Mouse (Mus musculus): ENCODE measurements at regions not wholly inside any gene's neighbourhood (a gene's known extent, or its start where the extent isn't known, plus 50 kb on each side); places are given as distances from the start of the nearest gene placed in this dataset.
A peak's percentile ranks its signal among the peaks of the same experiment; 100 is the strongest.

GRCm38 (mm10) chr2:124718985-124719384 is 348.9 kb upstream of the Slc24a5 start:
- H3K9ac ChIP-seq (replicated peaks; ENCODE audit: low read depth, low read length), result no peak overlapping the region
- WGBS, result 78% methylated on average over 9 of the region's 9 CpGs
- H3K4me1 ChIP-seq (ENCODE audit: control insufficient read depth, insufficient read depth, low read length), result no peaks in the 10 kb centered on the region
- no peaks in the 10 kb centered on the region for H3K27me3 ChIP-seq (ENCODE audit: control insufficient read depth, insufficient read depth, low read length)
- H3K36me3 ChIP-seq (ENCODE audit: control insufficient read depth, insufficient read depth, low read length), result no peaks in the 10 kb centered on the region
- H3K9me3 ChIP-seq (ENCODE audit: control insufficient read depth, low read length), result no peaks in the 10 kb centered on the region
- no peak overlapping the region for H3K4me2 ChIP-seq (ENCODE audit: low read depth, low read length)
- H3K27ac ChIP-seq (ENCODE audit: low read depth, low read length), result no peak overlapping the region
- ATAC-seq (ENCODE audit: low read depth), result no peak
- H3K4me3 ChIP-seq (ENCODE audit: low read depth, low read length), result no peak overlapping the region

DNA sequence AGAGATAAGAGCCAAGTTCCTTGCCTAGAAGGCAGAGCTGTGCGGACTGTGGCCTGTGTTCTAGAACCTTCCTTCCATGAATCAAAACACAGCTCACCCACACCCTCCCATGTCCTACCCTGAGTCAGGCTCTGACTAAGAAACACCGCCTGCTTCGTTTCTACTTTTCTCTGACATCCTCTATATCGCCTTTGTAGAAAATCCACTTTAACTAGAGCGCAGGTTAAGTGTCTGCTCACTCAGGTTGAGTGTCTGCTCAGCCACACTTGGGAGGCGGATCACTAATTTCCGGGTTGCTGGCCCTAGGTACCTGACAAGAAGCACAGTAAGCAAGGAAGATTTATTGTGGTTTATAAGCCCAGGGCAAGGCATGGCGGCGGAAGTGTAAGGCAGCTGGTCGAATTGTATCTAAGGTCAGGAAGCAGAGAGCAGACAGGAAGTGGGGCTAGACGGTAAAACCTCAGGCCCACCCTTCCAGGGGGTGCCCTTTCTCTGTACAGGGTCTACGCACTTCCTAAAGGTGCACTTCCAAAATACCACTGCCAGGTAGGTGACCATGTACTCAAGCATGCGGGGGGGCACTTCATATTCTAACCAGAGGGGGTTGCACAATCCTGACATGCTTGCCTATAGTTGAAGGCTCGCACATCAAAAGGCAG is 348.0 kb upstream of the Slc24a5 start:
- no peak for ATAC-seq (ENCODE audit: low read depth)
- H3K27ac ChIP-seq (ENCODE audit: low read depth, low read length), result 0 out of 2 replicates have a peak overlapping the region, but pooled peaks have one; percentile 44
- WGBS, result 68% methylated on average over 14 of the region's 14 CpGs

DNA sequence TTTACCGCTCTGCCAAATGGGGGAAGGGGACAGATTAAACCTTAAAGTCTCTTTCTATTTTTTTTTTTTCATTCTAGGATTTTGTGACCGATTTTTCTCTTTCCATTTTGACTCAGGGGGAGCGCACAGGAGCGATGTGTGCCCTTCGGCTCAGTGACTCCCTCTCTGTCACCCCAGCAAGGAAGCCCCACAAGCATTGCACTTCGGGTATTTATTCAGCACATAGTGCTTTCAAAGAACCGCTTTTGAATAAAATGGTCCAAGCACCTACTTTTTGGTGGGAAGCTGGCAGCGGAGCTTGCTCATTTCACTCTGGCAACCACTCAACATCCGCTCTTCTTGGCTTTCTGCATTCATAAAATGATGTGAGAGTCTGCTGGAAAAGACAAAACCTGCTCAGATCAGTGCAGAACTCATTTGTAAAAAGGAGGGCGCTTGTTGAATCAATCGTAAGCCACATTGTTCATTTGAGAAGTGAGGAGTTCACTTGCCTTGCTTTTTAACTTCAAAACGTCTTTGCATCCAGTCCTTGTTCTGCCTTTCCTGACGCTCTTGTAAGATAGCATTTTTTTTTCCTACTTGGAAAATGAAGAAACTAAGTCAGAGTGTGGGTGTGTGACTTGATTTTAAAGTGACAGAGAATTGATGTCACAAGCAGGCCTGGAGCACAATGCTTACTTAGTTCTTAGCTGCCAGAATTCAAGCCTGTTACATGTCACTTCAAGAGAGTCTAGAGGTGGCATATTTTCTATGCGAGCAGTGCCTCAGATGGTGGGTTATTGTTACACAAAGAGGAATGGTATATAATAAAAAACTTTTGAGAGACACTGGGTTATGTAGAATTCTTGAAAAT is 347.1 kb upstream of the Slc24a5 start:
- ATAC-seq (ENCODE audit: low read depth), result no peak
- no peak overlapping the region for H3K27ac ChIP-seq (ENCODE audit: low read depth, low read length)

More for the DNA sequence above, 348.0 kb upstream of the Slc24a5 start:
- H3K27me3 ChIP-seq (ENCODE audit: control insufficient read depth, insufficient read depth, low read length), result no peaks in the 10 kb centered on the region
- no peak overlapping the region for H3K9ac ChIP-seq (replicated peaks; ENCODE audit: low read depth, low read length)
- H3K9me3 ChIP-seq (ENCODE audit: control insufficient read depth, low read length), result no peaks in the 10 kb centered on the region
- H3K4me2 ChIP-seq (ENCODE audit: low read depth, low read length), result no peak overlapping the region
- peaks cover under 1% of the 10 kb centered on the region; the same call in 1 of the 2 replicates for H3K4me1 ChIP-seq (ENCODE audit: control insufficient read depth, insufficient read depth, low read length)
- H3K36me3 ChIP-seq (ENCODE audit: control insufficient read depth, insufficient read depth, low read length), result no peaks in the 10 kb centered on the region
- H3K4me3 ChIP-seq (ENCODE audit: low read depth, low read length), result no peak overlapping the region

GRCm38 (mm10) chr2:124724171-124724570 is 343.8 kb upstream of the Slc24a5 start:
- 54% methylated on average over 4 of the region's 4 CpGs for WGBS
- Histone ChIP-seq H3K4me2 (ENCODE audit: low read depth, low read length) (no peak overlapping the region), H3K36me3 (ENCODE audit: control insufficient read depth, insufficient read depth, low read length) (no peaks in the 10 kb centered on the region), H3K27me3 (ENCODE audit: control insufficient read depth, insufficient read depth, low read length) (no peaks in the 10 kb centered on the region), H3K9ac (replicated peaks; ENCODE audit: low read depth, low read length) (no peak overlapping the region), H3K9me3 (ENCODE audit: control insufficient read depth, low read length) (no peaks in the 10 kb centered on the region), H3K4me1 (ENCODE audit: control insufficient read depth, insufficient read depth, low read length) (peaks cover 6% of the 10 kb centered on the region), H3K27ac (ENCODE audit: low read depth, low read length) (no peak overlapping the region), H3K4me3 (ENCODE audit: low read depth, low read length) (no peak overlapping the region)
- ATAC-seq (ENCODE audit: low read depth), result no peak

More for the DNA sequence above, 347.1 kb upstream of the Slc24a5 start:
- Histone ChIP-seq H3K4me3 (ENCODE audit: low read depth, low read length) (no peak overlapping the region), H3K4me2 (ENCODE audit: low read depth, low read length) (no peak overlapping the region), H3K27me3 (ENCODE audit: control insufficient read depth, insufficient read depth, low read length) (no peaks in the 10 kb centered on the region), H3K9me3 (ENCODE audit: control insufficient read depth, low read length) (no peaks in the 10 kb centered on the region), H3K36me3 (ENCODE audit: control insufficient read depth, insufficient read depth, low read length) (no peaks in the 10 kb centered on the region), H3K4me1 (ENCODE audit: control insufficient read depth, insufficient read depth, low read length) (peaks cover 6% of the 10 kb centered on the region), H3K9ac (replicated peaks; ENCODE audit: low read depth, low read length) (no peak overlapping the region)
- WGBS, result 69% methylated on average over 14 of the region's 14 CpGs

DNA sequence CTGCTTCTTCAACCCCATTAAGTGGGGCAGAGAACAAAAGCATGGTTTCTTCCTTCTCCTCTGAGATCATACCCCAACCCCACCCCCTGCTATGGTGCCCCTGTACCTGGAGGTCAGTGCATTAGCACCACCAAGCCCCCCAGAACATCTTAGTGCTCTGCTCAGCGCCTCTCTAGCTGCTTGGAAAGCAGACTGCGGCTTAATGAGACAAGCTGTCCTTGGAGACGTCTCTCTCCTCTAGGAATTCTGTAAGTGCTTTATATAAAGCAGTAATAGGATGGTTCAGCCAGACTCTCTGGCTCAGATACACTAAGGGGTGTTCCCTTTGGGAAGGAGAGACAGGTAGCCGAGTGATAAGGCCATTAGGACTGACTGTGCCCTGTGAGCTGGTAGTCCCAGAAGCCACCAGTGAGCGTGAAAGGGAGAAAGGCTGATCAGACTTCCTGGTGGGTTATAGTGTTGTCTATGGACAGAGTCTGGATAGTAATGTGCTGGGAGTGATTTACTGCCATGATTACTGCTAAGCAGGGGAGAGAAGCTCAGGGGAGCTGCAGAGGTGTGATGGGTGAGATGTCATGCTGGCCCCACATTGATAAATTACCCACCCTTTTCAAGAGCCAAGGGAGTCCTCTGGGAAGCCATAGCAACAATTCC is 343.0 kb upstream of the Slc24a5 start:
- Histone ChIP-seq H3K9me3 (ENCODE audit: control insufficient read depth, low read length) (no peaks in the 10 kb centered on the region), H3K4me3 (ENCODE audit: low read depth, low read length) (no peak overlapping the region), H3K36me3 (ENCODE audit: control insufficient read depth, insufficient read depth, low read length) (no peaks in the 10 kb centered on the region), H3K4me2 (ENCODE audit: low read depth, low read length) (no peak overlapping the region), H3K9ac (replicated peaks; ENCODE audit: low read depth, low read length) (no peak overlapping the region), H3K4me1 (ENCODE audit: control insufficient read depth, insufficient read depth, low read length) (peaks cover 6% of the 10 kb centered on the region), H3K27ac (ENCODE audit: low read depth, low read length) (no peak overlapping the region), H3K27me3 (ENCODE audit: control insufficient read depth, insufficient read depth, low read length) (no peaks in the 10 kb centered on the region)
- peak; percentile 88 for ATAC-seq (ENCODE audit: low read depth)
- WGBS, result 26% methylated on average over 5 of the region's 5 CpGs

- WGBS, result 92% methylated on average over 5 of the region's 5 CpGs
- Histone ChIP-seq H3K36me3 (ENCODE audit: control insufficient read depth, insufficient read depth, low read length) (no peaks in the 10 kb centered on the region), H3K9me3 (ENCODE audit: control insufficient read depth, low read length) (no peaks in the 10 kb centered on the region), H3K4me3 (ENCODE audit: low read depth, low read length) (no peak overlapping the region), H3K4me2 (ENCODE audit: low read depth, low read length) (no peak overlapping the region), H3K27ac (ENCODE audit: low read depth, low read length) (no peak overlapping the region), H3K4me1 (ENCODE audit: control insufficient read depth, insufficient read depth, low read length) (peaks cover 6% of the 10 kb centered on the region), H3K9ac (replicated peaks; ENCODE audit: low read depth, low read length) (no peak overlapping the region), H3K27me3 (ENCODE audit: control insufficient read depth, insufficient read depth, low read length) (no peaks in the 10 kb centered on the region)
- ATAC-seq (ENCODE audit: low read depth), result no peak
These were observed 339.9 kb upstream of the Slc24a5 start for GRCm38 (mm10) chr2:124727979-124728378.

GRCm38 (mm10) chr2:124732593-124732992 is 335.3 kb upstream of the Slc24a5 start:
- Histone ChIP-seq H3K9ac (replicated peaks; ENCODE audit: low read depth, low read length) (no peak overlapping the region), H3K4me3 (ENCODE audit: low read depth, low read length) (no peak overlapping the region), H3K4me1 (ENCODE audit: control insufficient read depth, insufficient read depth, low read length) (no peaks in the 10 kb centered on the region), H3K27ac (ENCODE audit: low read depth, low read length) (no peak overlapping the region), H3K4me2 (ENCODE audit: low read depth, low read length) (no peak overlapping the region), H3K9me3 (ENCODE audit: control insufficient read depth, low read length) (no peaks in the 10 kb centered on the region), H3K27me3 (ENCODE audit: control insufficient read depth, insufficient read depth, low read length) (no peaks in the 10 kb centered on the region), H3K36me3 (ENCODE audit: control insufficient read depth, insufficient read depth, low read length) (no peaks in the 10 kb centered on the region)
- 82% methylated on average over 2 of the region's 2 CpGs for WGBS
- no peak for ATAC-seq (ENCODE audit: low read depth)

- no peak for ATAC-seq (ENCODE audit: low read depth)
- Histone ChIP-seq H3K9ac (replicated peaks; ENCODE audit: low read depth, low read length) (no peak overlapping the region), H3K36me3 (ENCODE audit: control insufficient read depth, insufficient read depth, low read length) (no peaks in the 10 kb centered on the region), H3K27ac (ENCODE audit: low read depth, low read length) (no peak overlapping the region), H3K4me1 (ENCODE audit: control insufficient read depth, insufficient read depth, low read length) (0 out of 2 replicates have a peak, but pooled peaks cover 4% of the 10 kb centered on the region), H3K27me3 (ENCODE audit: control insufficient read depth, insufficient read depth, low read length) (no peaks in the 10 kb centered on the region), H3K4me2 (ENCODE audit: low read depth, low read length) (no peak overlapping the region), H3K4me3 (ENCODE audit: low read depth, low read length) (no peak overlapping the region), H3K9me3 (ENCODE audit: control insufficient read depth, low read length) (no peaks in the 10 kb centered on the region)
- 64% methylated on average over 13 of the region's 13 CpGs for WGBS
These were observed 327.1 kb upstream of the Slc24a5 start for GRCm38 (mm10) chr2:124740848-124741247.

GRCm38 (mm10) chr2:124742964-124743363 is 325.0 kb upstream of the Slc24a5 start:
- WGBS, result 86% methylated on average over 2 of the region's 2 CpGs
- Histone ChIP-seq H3K36me3 (ENCODE audit: control insufficient read depth, insufficient read depth, low read length) (no peaks in the 10 kb centered on the region), H3K27ac (ENCODE audit: low read depth, low read length) (no peak overlapping the region), H3K9me3 (ENCODE audit: control insufficient read depth, low read length) (no peaks in the 10 kb centered on the region), H3K27me3 (ENCODE audit: control insufficient read depth, insufficient read depth, low read length) (no peaks in the 10 kb centered on the region), H3K4me2 (ENCODE audit: low read depth, low read length) (no peak overlapping the region), H3K9ac (replicated peaks; ENCODE audit: low read depth, low read length) (no peak overlapping the region), H3K4me3 (ENCODE audit: low read depth, low read length) (no peak overlapping the region), H3K4me1 (ENCODE audit: control insufficient read depth, insufficient read depth, low read length) (0 out of 2 replicates have a peak, but pooled peaks cover 4% of the 10 kb centered on the region)
- ATAC-seq (ENCODE audit: low read depth), result no peak

All from neural tube, embryonic 14.5 days (tissue).